Mouse (Mus musculus) MEL-GATA-1-ER (cell line): Measurements from ENCODE around the gene Bri3bp.
"Not testable (repeated sequence)": the region's sequence is repeated elsewhere in the genome, so short reads cannot be mapped to it uniquely, and the experiment has no call there.

Experiments used
- DNase-seq: peaks from one replicate; pipeline ENCODE4 v3.0.0-alpha.2; 2012; ENCODE audit warnings: low read depth; ENCODE audit errors: extremely low read depth

The Bri3bp gene

DNA sequence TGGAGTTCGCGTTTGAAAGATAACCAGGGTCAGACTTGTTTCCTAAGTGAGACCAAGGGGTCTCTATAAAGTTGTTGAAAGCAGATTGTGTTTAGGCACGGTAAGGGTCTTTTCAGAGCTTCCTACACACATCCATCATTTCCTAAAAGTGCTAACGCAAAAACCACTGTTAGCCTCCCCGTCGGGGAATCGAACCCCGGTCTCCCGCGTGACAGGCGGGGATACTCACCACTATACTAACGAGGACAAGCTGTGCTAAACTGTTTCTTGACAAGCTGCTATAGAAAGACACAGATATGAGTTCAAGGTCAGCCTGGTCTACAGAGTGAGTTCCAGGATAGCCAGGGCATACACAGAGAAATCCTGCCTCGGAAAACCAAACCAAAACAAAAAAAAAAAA is 32.5 kb upstream of the Bri3bp start:
- DNase-seq: peak; percentile 95

- no peak for DNase-seq
Observed at GRCm38 (mm10) chr5:125409348-125410090, 31.8 kb upstream of the Bri3bp start.

DNA sequence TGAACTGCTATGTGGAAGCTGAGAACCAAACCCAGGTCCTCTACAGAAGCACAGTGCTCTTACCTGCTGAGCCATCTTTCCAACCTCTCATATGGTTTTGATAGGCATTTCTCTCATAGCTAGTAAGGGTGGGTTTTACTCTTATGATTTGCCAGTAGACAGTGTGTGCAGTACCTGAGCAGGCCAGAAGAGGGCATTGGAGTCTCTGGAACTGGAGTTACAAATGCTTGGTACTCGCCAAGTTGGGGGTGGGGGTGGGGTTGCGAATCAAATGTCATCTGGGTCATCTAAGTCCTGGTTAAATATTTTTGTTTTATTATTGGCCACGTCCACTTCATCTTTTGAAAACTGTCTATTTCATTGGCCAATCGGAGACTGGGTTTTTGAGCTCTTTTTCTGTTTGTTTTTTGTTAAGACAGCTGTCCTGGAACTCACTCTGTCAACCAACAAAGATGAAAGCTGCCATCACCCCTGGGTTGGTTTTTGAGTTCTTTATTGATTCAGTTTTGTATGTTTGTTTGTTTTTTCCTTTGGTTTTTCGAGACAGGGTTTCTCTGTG is 29.3 kb upstream of the Bri3bp start:
- peak; percentile 62 for DNase-seq

GRCm38 (mm10) chr5:125412536-125412935 is 28.8 kb upstream of the Bri3bp start:
- DNase-seq: not testable (repeated sequence)

DNA sequence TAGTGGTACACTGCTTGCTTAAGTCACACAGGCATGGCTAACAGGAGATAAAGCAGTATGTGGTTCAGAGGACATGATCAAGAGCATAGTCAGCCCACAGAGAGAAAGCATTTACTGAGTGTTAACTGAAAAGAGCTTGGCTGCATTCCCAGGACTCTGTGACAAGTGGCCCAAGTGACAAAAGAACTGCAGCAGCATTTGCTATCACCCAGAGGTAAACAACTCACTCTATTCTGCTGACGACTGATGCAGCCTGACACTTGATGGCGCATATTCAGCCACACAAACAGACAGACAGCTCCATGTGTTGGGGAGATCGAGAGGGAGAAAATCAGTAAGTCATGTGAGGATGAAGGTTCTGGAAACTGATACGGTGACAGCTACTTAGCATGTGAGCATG is 27.6 kb upstream of the Bri3bp start:
- DNase-seq: no peak

GRCm38 (mm10) chr5:125416183-125416582 is 25.2 kb upstream of the Bri3bp start:
- no peak for DNase-seq

- no peak for DNase-seq
Observed at GRCm38 (mm10) chr5:125418636-125419035, 22.7 kb upstream of the Bri3bp start.

- DNase-seq: no peak
Observed at GRCm38 (mm10) chr5:125419124-125419523, 22.2 kb upstream of the Bri3bp start.

GRCm38 (mm10) chr5:125425698-125426276 is 15.6 kb upstream of the Bri3bp start:
- no peak for DNase-seq

GRCm38 (mm10) chr5:125426343-125426742 is 15.0 kb upstream of the Bri3bp start:
- DNase-seq: no peak

DNA sequence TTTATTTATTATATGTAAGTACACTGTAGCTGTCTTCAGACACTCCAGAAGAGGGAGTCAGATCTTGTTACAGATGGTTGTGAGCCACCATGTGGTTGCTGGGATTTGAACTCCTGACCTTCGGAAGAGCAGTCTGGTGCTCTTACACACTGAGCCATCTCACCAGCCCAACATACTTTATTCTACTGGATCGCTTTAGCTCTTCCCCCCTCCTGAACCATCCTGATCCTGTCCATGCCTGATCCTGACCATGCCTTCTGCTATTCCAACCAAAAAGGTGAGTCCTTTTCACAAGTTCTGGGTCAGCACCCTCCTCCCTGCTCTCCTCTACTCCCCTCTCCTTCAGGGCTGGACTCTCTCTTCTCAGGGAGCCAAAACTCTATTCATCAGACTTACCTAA is 9.0 kb upstream of the Bri3bp start:
- not testable (repeated sequence) for DNase-seq

DNA sequence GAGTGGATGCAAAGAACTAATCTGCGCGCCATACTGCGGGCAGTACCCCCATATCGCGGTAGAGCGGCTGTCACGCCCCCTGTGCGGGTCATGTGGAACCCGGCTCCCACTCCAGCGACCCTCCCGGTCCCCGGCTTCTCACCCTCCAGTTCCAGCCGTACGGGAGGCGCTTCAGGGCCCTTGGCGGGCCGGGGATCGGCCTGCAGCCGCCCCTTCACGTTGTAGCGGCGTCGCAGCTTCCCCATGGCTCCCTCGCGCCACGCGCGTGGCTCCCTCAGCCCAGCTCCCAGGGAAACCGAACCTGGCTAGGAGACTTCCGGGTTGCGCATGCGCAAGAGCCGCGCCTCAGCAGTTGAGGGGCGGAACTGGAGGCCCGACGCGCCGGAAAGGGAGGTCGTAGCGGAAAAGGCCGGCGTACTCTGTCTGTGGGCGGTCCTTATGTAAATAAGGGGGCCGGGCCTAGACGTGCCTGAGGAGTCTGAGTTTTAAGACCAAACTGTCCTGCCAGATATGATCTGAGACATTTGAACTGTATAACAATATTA is 7.5 kb upstream of the Bri3bp start, which contains the start of gene Dhx37:
Gene Dhx37, minus strand, starts transcription at position 329 of the 545 bp plus-strand sequence.
- DNase-seq: peak; percentile 88

- DNase-seq: not testable (repeated sequence)
Observed at GRCm38 (mm10) chr5:125434347-125434746, 7.0 kb upstream of the Bri3bp start.

GRCm38 (mm10) chr5:125440583-125441233 is 660 bp upstream of the Bri3bp start:
- peak; percentile 82 for DNase-seq

GRCm38 (mm10) chr5:125442136-125442995 is 998 bp downstream of the Bri3bp start:
- DNase-seq: peak; percentile 57

- no peak for DNase-seq
Observed at GRCm38 (mm10) chr5:125443335-125443734, 2.0 kb downstream of the Bri3bp start.

- peak; percentile 60 for DNase-seq
Observed at GRCm38 (mm10) chr5:125443915-125444314, 2.5 kb downstream of the Bri3bp start.

GRCm38 (mm10) chr5:125444554-125444953 is 3.2 kb downstream of the Bri3bp start:
- peak; percentile 83 for DNase-seq

DNA sequence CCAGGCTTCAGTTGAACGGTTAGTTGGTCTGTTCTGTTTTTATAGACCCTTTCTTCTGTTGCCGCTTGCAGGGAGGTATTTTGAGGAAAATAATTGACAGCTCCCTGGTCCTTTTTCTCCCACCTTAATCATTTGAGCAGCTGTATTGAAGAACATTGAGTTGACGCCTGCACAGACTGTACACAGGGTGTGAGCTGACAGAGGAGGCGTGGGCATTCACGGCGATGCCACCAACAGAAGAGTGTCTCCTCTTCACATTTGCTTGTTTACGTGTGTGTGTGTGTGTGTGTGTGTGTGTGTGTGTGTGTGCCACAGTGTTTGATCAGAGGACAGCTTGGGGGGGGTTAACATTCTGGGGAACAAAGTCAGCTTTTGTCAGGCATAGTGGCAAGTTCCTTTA is 5.0 kb downstream of the Bri3bp start:
- DNase-seq: no peak

DNA sequence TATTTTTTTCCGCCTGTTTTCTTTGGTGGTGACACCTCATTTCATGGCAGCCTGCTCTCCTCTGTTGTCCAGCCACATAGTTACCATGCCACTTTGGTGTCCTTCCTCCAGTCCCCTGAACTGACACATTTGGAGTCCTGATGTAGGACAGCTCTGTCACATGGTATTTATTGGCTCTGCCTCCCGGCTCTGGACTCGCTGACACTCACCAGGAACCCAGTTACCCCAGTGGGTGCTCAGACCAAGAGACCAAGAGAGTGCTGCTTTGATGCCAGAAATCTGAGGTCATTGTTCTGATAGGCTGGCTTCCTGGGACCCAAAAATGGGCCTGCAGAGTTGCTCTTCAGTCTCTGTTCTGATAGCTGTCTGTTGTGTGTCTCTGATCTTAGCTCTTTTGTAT is 6.7 kb downstream of the Bri3bp start:
- DNase-seq: no peak

- DNase-seq: no peak
Observed at GRCm38 (mm10) chr5:125448631-125449030, 7.3 kb downstream of the Bri3bp start.
